Mouse (Mus musculus) heart, embryonic 14.5 days (tissue): ENCODE data around the gene Stoml2. TPM values are rescaled to one million over a fixed set of nuclear protein-coding genes. Genes with fewer than 3 reads are reported as not detected.
A peak's percentile ranks its signal among the peaks of the same experiment; 100 is the strongest.

ENCODE experiments used
- ATAC-seq: fragments of 200-750 bp; cut with Nextera tagmentation; 2 replicates; pipeline ENCODE4 v1.8.0; 2017; ENCODE audit warnings: low read depth, moderate TSS enrichment; ENCODE audit not compliant: insufficient number of reproducible peaks, insufficient read depth, low FRiP score
- H3K27ac ChIP-seq, 2 experiments: fragments of 200-500 bp in 1 of 2; fragments of 300-500 bp in 1 of 2; sonication (generic) in 1 of 2; replicated peaks in 1 of 2; 2 replicates each; pipeline ENCODE4 v1.5.1; 2012 to 2014; ENCODE audit warnings: low read depth in 2 of 2, low read length in 2 of 2, control low read depth in 1 of 2, mild to moderate bottlenecking in 1 of 2, mixed read lengths in 1 of 2; ENCODE audit not compliant: control insufficient read depth in 1 of 2, insufficient read depth in 1 of 2
- H3K27me3 ChIP-seq: fragments of 300-500 bp; sonication (generic); 2 replicates; pipeline ENCODE4 v1.6.1; 2014; ENCODE audit warnings: mild to moderate bottlenecking, low read length, control low read depth; ENCODE audit not compliant: control insufficient read depth, insufficient read depth
- H3K36me3 ChIP-seq: fragments of 300-500 bp; sonication (generic); 2 replicates; pipeline ENCODE4 v1.6.1; 2014; ENCODE audit warnings: mild to moderate bottlenecking, control low read depth, low read length, mixed read lengths; ENCODE audit not compliant: control insufficient read depth, insufficient read depth
- H3K4me1 ChIP-seq, 2 experiments: fragments of 200-500 bp in 1 of 2; fragments of 300-500 bp in 1 of 2; sonication (generic) in 1 of 2; 2 replicates each; pipeline ENCODE4 v1.6.1; 2012 to 2014; ENCODE audit warnings: low read length in 2 of 2, control low read depth in 1 of 2, mixed read lengths in 1 of 2; ENCODE audit not compliant: control insufficient read depth in 2 of 2, insufficient read depth in 2 of 2
- H3K4me2 ChIP-seq: fragments of 300-500 bp; sonication (generic); 2 replicates; pipeline ENCODE4 v1.6.1; 2014; ENCODE audit warnings: mild to moderate bottlenecking, low read length
- H3K4me3 ChIP-seq, 2 experiments: fragments of 200-500 bp in 1 of 2; fragments of 300-500 bp in 1 of 2; sonication (generic) in 1 of 2; 2 replicates each; pipeline ENCODE4 v1.5.1; 2012 to 2014; ENCODE audit warnings: low read length in 2 of 2, mild to moderate bottlenecking in 2 of 2, control low read depth in 1 of 2, low read depth in 1 of 2, moderate library complexity in 1 of 2; ENCODE audit not compliant: control insufficient read depth in 1 of 2, insufficient read depth in 1 of 2
- H3K9ac ChIP-seq: fragments of 300-500 bp; sonication (generic); 2 replicates; pipeline ENCODE4 v1.6.1; 2014; ENCODE audit warnings: mild to moderate bottlenecking, low read length
- H3K9me3 ChIP-seq: fragments of 300-500 bp; sonication (generic); 2 replicates; pipeline ENCODE4 v1.6.1; 2016; ENCODE audit warnings: low read length, control low read depth; ENCODE audit not compliant: control insufficient read depth
- whole genome bisulfite sequencing: fragments of 180-500 bp; shearing (Covaris S2); extraction: QIAGEN DNeasy Blood & Tissue Kit; methylation state at CpG from one replicate; pipeline ENCODE4 v1.1.7; 2014; 5-methylcytosine and 5-hydroxymethylcytosine counted together
- polyA plus RNA-seq: library from polyadenylated mRNA; unstranded; fragments of >200 nt; fragmentation: Nextera tagmentation; extraction: Ambion mirVana; gene quantifications from 2 replicates; pipeline ENCODE4 v1.2.1, GENCODE M21; 2014

Gene Stoml2
- polyA plus RNA-seq, result 201 and 211 TPM in 2 replicates

- peak within 1 kb of the TSS; percentile 67 to 69 for H3K4me3 ChIP-seq
- H3K9me3 ChIP-seq, result no peaks in the 10 kb centered on the region
- peak within 1 kb of the TSS; percentile 73 to 86 for H3K27ac ChIP-seq
- ATAC-seq, result peak; percentile 92
- H3K4me1 ChIP-seq, result peaks cover 6 to 13% of the 10 kb centered on the region in 2 experiments
- H3K4me2 ChIP-seq, result peak within 1 kb of the TSS; percentile 83
- no peaks in the 10 kb centered on the region for H3K27me3 ChIP-seq
- WGBS, result 2% methylated on average over 38 of the region's 38 CpGs
- H3K9ac ChIP-seq, result peak within 1 kb of the TSS; percentile 89
- peaks cover 63% of the 10 kb centered on the region for H3K36me3 ChIP-seq
These were observed at the start of gene Stoml2 for GRCm38 (mm10) chr4:43031237-43031995. TSS of gene Stoml2 (minus strand) at chr4:43031710.

GRCm38 (mm10) chr4:43078071-43078718 is 46.7 kb upstream of the Stoml2 start:
- WGBS, result 63% methylated on average over 7 of the region's 7 CpGs
- Histone ChIP-seq H3K4me3 (no peak overlapping the region), H3K36me3 (no peaks in the 10 kb centered on the region), H3K4me2 (no peak overlapping the region), H3K9ac (no peak overlapping the region), H3K27ac (no peak overlapping the region), H3K4me1 (no peaks in the 10 kb centered on the region; a peak in 1 of 4 replicates), H3K27me3 (no peaks in the 10 kb centered on the region), H3K9me3 (no peaks in the 10 kb centered on the region)
- ATAC-seq, result no peak

- Histone ChIP-seq H3K9me3 (no peaks in the 10 kb centered on the region), H3K4me1 (no peaks in the 10 kb centered on the region; a peak in 1 of 4 replicates), H3K4me2 (no peak overlapping the region), H3K4me3 (no peak overlapping the region), H3K9ac (no peak overlapping the region), H3K27ac (no peak overlapping the region), H3K27me3 (no peaks in the 10 kb centered on the region), H3K36me3 (no peaks in the 10 kb centered on the region)
- ATAC-seq, result no peak
These were observed 43.4 kb upstream of the Stoml2 start for GRCm38 (mm10) chr4:43074923-43075322.

GRCm38 (mm10) chr4:43065471-43065870 is 34.0 kb upstream of the Stoml2 start:
- Histone ChIP-seq H3K4me2 (no peak overlapping the region), H3K27me3 (no peaks in the 10 kb centered on the region), H3K4me1 (peaks cover 0 to 24% of the 10 kb centered on the region in 2 experiments; a peak in 2 of 4 replicates), H3K9ac (no peak overlapping the region), H3K27ac (no peak overlapping the region), H3K36me3 (no peaks in the 10 kb centered on the region), H3K9me3 (no peaks in the 10 kb centered on the region), H3K4me3 (no peak overlapping the region)
- ATAC-seq, result no peak
- 91% methylated on average over 4 of the region's 4 CpGs for WGBS

GRCm38 (mm10) chr4:43060286-43060685 is 28.8 kb upstream of the Stoml2 start:
- WGBS, result 60% methylated on average over 3 of the region's 3 CpGs
- no peaks in the 10 kb centered on the region for H3K36me3 ChIP-seq
- peaks cover 0 to 24% of the 10 kb centered on the region in 2 experiments; a peak in 2 of 4 replicates for H3K4me1 ChIP-seq
- ATAC-seq, result no peak
- H3K27ac ChIP-seq, result no peak overlapping the region
- H3K27me3 ChIP-seq, result no peaks in the 10 kb centered on the region
- 0 out of 2 replicates have a peak overlapping the region, but pooled peaks have one; percentile 4 for H3K9ac ChIP-seq
- H3K4me2 ChIP-seq, result peak overlapping the region; percentile 78
- H3K9me3 ChIP-seq, result no peaks in the 10 kb centered on the region
- peak overlapping the region in 1 of 2 experiments; percentile 76; a peak in 2 of 4 replicates for H3K4me3 ChIP-seq

DNA sequence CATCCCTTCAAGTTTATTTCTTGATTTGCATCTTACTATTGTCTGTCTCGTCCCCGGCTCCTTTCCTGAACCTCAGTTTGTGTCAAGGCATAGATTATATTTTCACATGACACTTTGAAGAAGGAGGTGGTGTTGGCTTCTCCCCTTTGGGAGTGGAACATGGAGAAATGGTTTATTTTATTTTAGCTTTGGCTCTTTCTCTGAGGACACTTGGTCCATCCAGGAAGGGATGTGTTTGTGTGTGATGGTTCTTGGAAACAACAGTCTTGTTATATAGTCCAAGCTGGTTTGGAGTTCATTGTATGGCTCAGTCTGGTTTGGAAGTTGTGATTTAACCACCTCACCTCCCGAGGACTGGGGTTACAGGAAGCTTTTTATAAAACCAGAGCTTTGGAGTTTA is 28.2 kb upstream of the Stoml2 start:
- 40% methylated on average over 3 of the region's 3 CpGs for WGBS
- no peaks in the 10 kb centered on the region for H3K9me3 ChIP-seq
- H3K36me3 ChIP-seq, result no peaks in the 10 kb centered on the region
- peaks cover 0 to 24% of the 10 kb centered on the region in 2 experiments; a peak in 2 of 4 replicates for H3K4me1 ChIP-seq
- H3K9ac ChIP-seq, result peak overlapping the region; percentile 86
- H3K27me3 ChIP-seq, result no peaks in the 10 kb centered on the region
- ATAC-seq, result no peak
- 0 out of 4 replicates have a peak overlapping the region, but pooled peaks of 1 of the 2 experiments have one; percentile 15 for H3K27ac ChIP-seq
- peak overlapping the region; percentile 74 to 76 for H3K4me3 ChIP-seq
- peak overlapping the region; percentile 78 for H3K4me2 ChIP-seq

DNA sequence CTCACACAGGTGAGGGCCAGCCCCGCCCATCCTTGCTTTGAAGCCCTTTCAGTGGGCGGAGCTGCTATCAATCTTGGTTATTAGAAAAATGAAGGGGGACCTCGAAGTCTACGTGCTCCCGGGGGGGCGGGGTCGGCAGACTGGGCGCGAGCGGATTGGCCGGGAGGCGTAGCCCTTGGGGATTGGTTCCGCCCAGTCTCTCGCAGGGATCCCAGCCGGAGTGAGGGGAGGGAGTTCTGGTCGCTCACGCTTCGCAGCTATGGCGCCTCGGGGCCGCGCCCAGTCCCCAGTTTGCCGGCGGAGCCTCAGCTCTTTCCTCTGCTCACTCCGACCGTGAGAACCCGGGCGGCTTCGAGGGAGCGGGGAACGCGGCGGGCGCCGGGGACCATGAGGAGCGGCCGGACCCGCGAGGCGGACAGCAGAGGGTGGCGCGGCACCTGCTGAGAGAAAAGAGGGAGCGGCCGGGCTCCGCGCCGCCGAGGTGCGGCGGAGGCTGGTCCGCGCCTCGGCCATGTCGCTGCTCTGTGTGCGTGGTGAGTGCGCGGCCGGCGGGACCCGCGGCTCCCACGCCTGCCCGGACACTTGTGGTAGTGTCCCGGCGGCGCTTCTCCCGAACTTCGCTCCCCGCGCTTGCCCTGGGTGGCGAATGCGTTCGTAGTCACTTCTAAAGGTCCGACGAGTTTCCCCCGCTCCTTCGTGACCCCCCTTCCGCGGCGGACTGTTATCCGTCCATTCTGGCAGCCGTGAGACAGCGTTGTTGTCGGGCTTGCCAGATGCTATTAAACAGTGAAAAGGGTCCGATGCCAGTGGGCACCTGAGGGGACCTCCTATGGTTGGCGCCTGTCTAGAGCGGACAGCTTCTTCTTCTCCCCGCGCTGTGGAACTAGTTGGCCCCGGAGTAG is 27.5 kb upstream of the Stoml2 start, which contains the start of gene Unc13b:
Unc13b (plus strand) TSS at position 201 of the 902 bp plus-strand sequence.
- ATAC-seq, result peak; percentile 94
- H3K27ac ChIP-seq, result peak within 1 kb of the TSS; percentile 77 to 86
- H3K27me3 ChIP-seq, result no peaks in the 10 kb centered on the region
- peak within 1 kb of the TSS; percentile 74 to 76 for H3K4me3 ChIP-seq
- no peaks in the 10 kb centered on the region for H3K36me3 ChIP-seq
- under 1% methylated on average over 82 of the region's 90 CpGs for WGBS
- H3K9me3 ChIP-seq, result no peaks in the 10 kb centered on the region
- H3K9ac ChIP-seq, result peak within 1 kb of the TSS; percentile 86
- peaks cover 0 to 24% of the 10 kb centered on the region in 2 experiments; a peak in 2 of 4 replicates for H3K4me1 ChIP-seq
- peak within 1 kb of the TSS; percentile 78 for H3K4me2 ChIP-seq
